Mouse (Mus musculus) neural tube, embryonic 12.5 days (tissue): ENCODE measurements around the gene Cryba1. TPM values are rescaled to one million over a fixed set of nuclear protein-coding genes. Genes with fewer than 3 reads are reported as not detected.
"Not testable (repeated sequence)": the region's sequence is repeated elsewhere in the genome, so short reads cannot be mapped to it uniquely, and the experiment has no call there.

ENCODE experiments used
- ATAC-seq: fragments of 200-750 bp; cut with Nextera tagmentation; 2 replicates; pipeline ENCODE4 v1.8.0; 2017; ENCODE audit warnings: low read depth, mild to moderate bottlenecking, moderate TSS enrichment, moderate library complexity; ENCODE audit not compliant: low FRiP score
- H3K27ac ChIP-seq: fragments of 300-500 bp; sonication (generic); 2 replicates; pipeline ENCODE4 v1.5.1; 2016
- H3K27me3 ChIP-seq: fragments of 300-500 bp; sonication (generic); replicated peaks from 2 replicates; pipeline ENCODE4 v1.6.1; 2016; ENCODE audit warnings: mild to moderate bottlenecking
- H3K36me3 ChIP-seq: fragments of 300-500 bp; sonication (generic); 2 replicates; pipeline ENCODE4 v1.6.1; 2016; ENCODE audit warnings: mild to moderate bottlenecking
- H3K4me1 ChIP-seq: fragments of 300-500 bp; sonication (generic); 2 replicates; pipeline ENCODE4 v1.6.1; 2016
- H3K4me2 ChIP-seq: fragments of 300-500 bp; sonication (generic); replicated peaks from 2 replicates; pipeline ENCODE4 v1.6.1; 2016; ENCODE audit warnings: mild to moderate bottlenecking
- H3K4me3 ChIP-seq: fragments of 300-500 bp; sonication (generic); 2 replicates; pipeline ENCODE4 v1.5.1; 2016
- H3K9ac ChIP-seq: fragments of 300-500 bp; sonication (generic); 2 replicates; pipeline ENCODE4 v1.6.1; 2016; ENCODE audit warnings: mild to moderate bottlenecking
- H3K9me3 ChIP-seq: fragments of 300-500 bp; sonication (generic); 2 replicates; pipeline ENCODE4 v1.6.1; 2016; ENCODE audit warnings: mild to moderate bottlenecking
- WGBS: fragments of 180-500 bp; shearing (Covaris S2); methylation state at CpG from one replicate; pipeline ENCODE4 v1.1.7; 2016; 5-methylcytosine and 5-hydroxymethylcytosine counted together
- polyA plus RNA-seq: library from polyadenylated mRNA; unstranded; fragments of >200 nt; fragmentation: Nextera tagmentation; extraction: Ambion mirVana; gene quantifications from 2 replicates; pipeline ENCODE4 v1.2.1, GENCODE M21; 2016

Gene Cryba1
- polyA plus RNA-seq, 1 experiment from 2014 or later = 14.1 TPM

DNA sequence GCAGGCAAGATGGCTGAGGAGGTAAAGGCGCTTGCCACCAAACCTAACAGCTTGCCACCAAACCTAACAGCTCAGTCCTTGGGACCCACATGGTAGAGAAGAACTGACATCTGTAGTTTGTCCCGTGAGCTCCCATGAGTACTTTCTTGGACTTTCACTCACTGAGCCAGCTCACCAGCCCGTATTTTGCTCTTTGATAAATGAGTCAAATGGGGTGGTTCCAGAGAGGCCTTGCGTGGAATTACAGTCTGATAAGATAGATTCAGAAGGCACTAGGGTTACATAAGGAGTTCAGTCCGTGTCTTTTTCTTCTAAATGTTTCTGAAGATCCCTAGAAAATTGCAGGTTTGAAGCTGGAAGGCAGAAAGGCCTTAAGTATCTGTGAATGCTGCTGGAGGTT is 27.4 kb upstream of the Cryba1 start:
- H3K36me3 ChIP-seq = no peaks in the 10 kb centered on the region
- 82% methylated on average over 5 of the region's 5 CpGs for WGBS
- H3K9me3 ChIP-seq = no peaks in the 10 kb centered on the region
- H3K4me2 ChIP-seq = no peak overlapping the region
- no peak overlapping the region for H3K27ac ChIP-seq
- ATAC-seq = no peak
- no peak overlapping the region for H3K4me3 ChIP-seq
- no peaks in the 10 kb centered on the region for H3K4me1 ChIP-seq
- H3K27me3 ChIP-seq = no peaks in the 10 kb centered on the region
- no peak overlapping the region for H3K9ac ChIP-seq

- no peak overlapping the region for H3K9ac ChIP-seq
- H3K27me3 ChIP-seq = no peaks in the 10 kb centered on the region
- no peak for ATAC-seq
- H3K36me3 ChIP-seq = no peaks in the 10 kb centered on the region
- H3K4me2 ChIP-seq = no peak overlapping the region
- no peaks in the 10 kb centered on the region for H3K4me1 ChIP-seq
- H3K4me3 ChIP-seq = no peak overlapping the region
- H3K27ac ChIP-seq = no peak overlapping the region
- WGBS = 88% methylated on average over 5 of the region's 5 CpGs
- no peaks in the 10 kb centered on the region for H3K9me3 ChIP-seq
Observed at GRCm38 (mm10) chr11:77748996-77749395, 23.9 kb upstream of the Cryba1 start.

- H3K4me2 ChIP-seq, H3K36me3 ChIP-seq, H3K4me3 ChIP-seq, H3K27ac ChIP-seq, H3K27me3 ChIP-seq, H3K9me3 ChIP-seq, H3K4me1 ChIP-seq, H3K9ac ChIP-seq, ATAC-seq: not testable (repeated sequence)
- WGBS = 94% methylated on average over 14 of the region's 15 CpGs
Observed at GRCm38 (mm10) chr11:77747103-77747502, 22.0 kb upstream of the Cryba1 start.

GRCm38 (mm10) chr11:77746652-77747051 is 21.6 kb upstream of the Cryba1 start:
- H3K9ac ChIP-seq = no peak overlapping the region
- 92% methylated on average over 4 of the region's 4 CpGs for WGBS
- no peak for ATAC-seq
- no peak overlapping the region for H3K27ac ChIP-seq
- no peaks in the 10 kb centered on the region for H3K27me3 ChIP-seq
- H3K4me2 ChIP-seq = no peak overlapping the region
- H3K4me3 ChIP-seq = no peak overlapping the region
- H3K4me1 ChIP-seq = no peaks in the 10 kb centered on the region
- H3K36me3 ChIP-seq = no peaks in the 10 kb centered on the region
- H3K9me3 ChIP-seq = no peaks in the 10 kb centered on the region

DNA sequence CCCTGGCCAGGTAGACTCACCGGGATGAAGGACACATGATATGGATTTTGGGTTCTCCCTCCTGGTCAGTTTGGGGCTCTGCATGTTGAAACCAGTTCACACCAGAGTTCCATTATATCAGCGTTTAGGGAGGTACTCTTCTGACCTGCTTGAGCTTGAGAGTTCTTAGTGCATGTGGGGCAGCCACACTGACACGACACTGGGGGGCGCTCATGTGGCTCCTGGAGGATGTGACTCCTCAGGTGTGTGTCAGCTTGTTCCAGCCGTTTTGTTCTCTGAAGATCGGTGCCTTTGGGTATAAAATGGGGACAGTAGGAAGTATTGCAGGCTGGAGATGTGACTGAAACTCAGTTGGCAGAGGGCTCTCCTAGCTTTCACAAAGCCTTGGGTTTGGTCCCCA is 18.9 kb upstream of the Cryba1 start:
- Histone ChIP-seq H3K4me1 (no peaks in the 10 kb centered on the region), H3K27me3 (no peaks in the 10 kb centered on the region), H3K4me3 (no peak overlapping the region), H3K36me3 (no peaks in the 10 kb centered on the region), H3K4me2 (no peak overlapping the region), H3K27ac (no peak overlapping the region), H3K9ac (no peak overlapping the region), H3K9me3 (no peaks in the 10 kb centered on the region)
- 37% methylated on average over 6 of the region's 6 CpGs for WGBS
- no peak for ATAC-seq

- Histone ChIP-seq H3K27ac (no peak overlapping the region), H3K9ac (no peak overlapping the region), H3K4me2 (no peak overlapping the region), H3K27me3 (no peaks in the 10 kb centered on the region), H3K36me3 (no peaks in the 10 kb centered on the region), H3K4me1 (no peaks in the 10 kb centered on the region), H3K9me3 (no peaks in the 10 kb centered on the region), H3K4me3 (no peak overlapping the region)
- no peak for ATAC-seq
- WGBS = 47% methylated on average over 7 of the region's 7 CpGs
Observed at GRCm38 (mm10) chr11:77738555-77738954, 13.5 kb upstream of the Cryba1 start.

GRCm38 (mm10) chr11:77737289-77737688 is 12.2 kb upstream of the Cryba1 start:
- 2% methylated on average over 6 of the region's 6 CpGs for WGBS
- Histone ChIP-seq H3K9ac (no peak overlapping the region), H3K4me3 (no peak overlapping the region), H3K4me2 (no peak overlapping the region), H3K9me3 (no peaks in the 10 kb centered on the region), H3K4me1 (no peaks in the 10 kb centered on the region), H3K27ac (no peak overlapping the region), H3K36me3 (no peaks in the 10 kb centered on the region), H3K27me3 (no peaks in the 10 kb centered on the region)
- ATAC-seq = no peak

- H3K27ac ChIP-seq = no peak overlapping the region
Observed at GRCm38 (mm10) chr11:77728587-77728986, 3.5 kb upstream of the Cryba1 start.

GRCm38 (mm10) chr11:77724766-77725165 is 317 bp downstream of the Cryba1 start:
- Histone ChIP-seq H3K9me3 (no peaks in the 10 kb centered on the region), H3K27ac (no peak overlapping the region), H3K27me3 (no peaks in the 10 kb centered on the region), H3K4me1 (peaks cover 5% of the 10 kb centered on the region), H3K36me3 (no peaks in the 10 kb centered on the region), H3K9ac (no peak overlapping the region), H3K4me2 (no peak overlapping the region), H3K4me3 (no peak overlapping the region)
- no peak for ATAC-seq
- WGBS = 73% methylated on average over 7 of the region's 7 CpGs

More at GRCm38 (mm10) chr11:77728587-77728986, 3.5 kb upstream of the Cryba1 start:
- Histone ChIP-seq H3K27me3 (no peaks in the 10 kb centered on the region), H3K9ac (no peak overlapping the region), H3K36me3 (no peaks in the 10 kb centered on the region), H3K4me2 (no peak overlapping the region), H3K9me3 (no peaks in the 10 kb centered on the region), H3K4me1 (peaks cover 5% of the 10 kb centered on the region), H3K4me3 (no peak overlapping the region)
- 47% methylated on average over 2 of the region's 2 CpGs for WGBS
- ATAC-seq = no peak

- H3K9me3 ChIP-seq = no peaks in the 10 kb centered on the region
- WGBS = 89% methylated on average over 4 of the region's 4 CpGs
- no peak overlapping the region for H3K4me2 ChIP-seq
- no peaks in the 10 kb centered on the region for H3K27me3 ChIP-seq
- H3K4me1 ChIP-seq = no peaks in the 10 kb centered on the region
- H3K27ac ChIP-seq = no peak overlapping the region
- ATAC-seq = no peak
- no peak overlapping the region for H3K9ac ChIP-seq
- H3K36me3 ChIP-seq = no peaks in the 10 kb centered on the region
- H3K4me3 ChIP-seq = no peak overlapping the region
Observed at GRCm38 (mm10) chr11:77721389-77721788, 3.7 kb downstream of the Cryba1 start.

DNA sequence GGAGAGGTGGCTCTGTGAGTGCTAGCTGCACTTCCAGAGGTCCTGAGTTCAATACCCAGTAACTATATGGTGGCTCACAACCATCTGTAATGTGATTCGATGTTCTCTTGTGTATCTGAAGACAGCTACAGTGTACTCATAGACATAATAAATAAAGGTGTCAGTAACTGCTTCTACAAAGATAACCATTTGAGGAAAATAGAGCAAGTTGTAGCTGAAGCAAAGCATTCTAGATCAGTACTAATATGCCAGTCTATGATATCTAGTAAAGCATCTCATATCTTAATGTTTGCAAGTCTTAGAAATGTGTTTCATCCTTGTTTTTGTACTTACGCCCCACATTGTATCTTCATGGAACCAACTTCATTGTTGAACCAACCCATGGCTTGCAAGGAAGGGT is 6.0 kb downstream of the Cryba1 start:
- Histone ChIP-seq H3K4me1 (no peaks in the 10 kb centered on the region), H3K27ac (no peak overlapping the region), H3K4me2 (no peak overlapping the region), H3K36me3 (no peaks in the 10 kb centered on the region), H3K9me3 (no peaks in the 10 kb centered on the region), H3K27me3 (no peaks in the 10 kb centered on the region), H3K9ac (no peak overlapping the region), H3K4me3 (no peak overlapping the region)
- 95% methylated on average over 2 of the region's 2 CpGs for WGBS
- ATAC-seq = no peak

- WGBS = 95% methylated on average over 3 of the region's 3 CpGs
- ATAC-seq = no peak
- H3K4me3 ChIP-seq = no peak overlapping the region
- H3K4me1 ChIP-seq = no peaks in the 10 kb centered on the region
- H3K9ac ChIP-seq = no peak overlapping the region
- H3K9me3 ChIP-seq = no peaks in the 10 kb centered on the region
- H3K4me2 ChIP-seq = no peak overlapping the region
- H3K27me3 ChIP-seq = no peaks in the 10 kb centered on the region
- no peak overlapping the region for H3K27ac ChIP-seq
- H3K36me3 ChIP-seq = peaks cover 6% of the 10 kb centered on the region; the same call in 1 of the 2 replicates
Observed at GRCm38 (mm10) chr11:77713736-77714135, 11.3 kb downstream of the Cryba1 start.

DNA sequence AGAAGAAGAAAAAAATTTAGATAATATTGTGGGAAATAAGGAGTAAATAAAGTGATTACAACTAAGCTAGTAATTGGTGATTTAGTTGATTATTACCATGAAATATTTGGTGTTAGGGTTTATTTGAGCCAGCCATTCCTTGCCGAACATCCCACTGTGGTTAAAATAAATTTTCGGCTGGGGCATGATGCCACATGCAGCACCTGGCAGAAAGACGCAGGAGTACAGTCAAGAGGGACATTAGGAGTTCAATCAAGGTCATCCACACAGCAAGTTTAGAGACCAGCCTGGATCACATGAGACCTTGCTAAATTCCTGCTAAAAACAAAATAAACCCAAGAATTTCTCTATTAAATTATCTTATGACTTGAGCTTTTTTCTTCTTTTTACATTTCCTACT is 16.0 kb downstream of the Cryba1 start:
- WGBS = 83% methylated on average over 3 of the region's 3 CpGs
- Histone ChIP-seq H3K9ac (no peak overlapping the region), H3K27ac (no peak overlapping the region), H3K4me1 (no peaks in the 10 kb centered on the region), H3K4me3 (no peak overlapping the region), H3K36me3 (peaks cover 16% of the 10 kb centered on the region), H3K9me3 (no peaks in the 10 kb centered on the region), H3K27me3 (no peaks in the 10 kb centered on the region), H3K4me2 (no peak overlapping the region)
- ATAC-seq = no peak
